Mouse (Mus musculus): ENCODE results near the gene Tmie.
A peak's percentile ranks its signal among the peaks of the same experiment; 100 is the strongest.
"Not testable (repeated sequence)": the region's sequence is repeated elsewhere in the genome, so short reads cannot be mapped to it uniquely, and the experiment has no call there.

The Tmie gene

DNA sequence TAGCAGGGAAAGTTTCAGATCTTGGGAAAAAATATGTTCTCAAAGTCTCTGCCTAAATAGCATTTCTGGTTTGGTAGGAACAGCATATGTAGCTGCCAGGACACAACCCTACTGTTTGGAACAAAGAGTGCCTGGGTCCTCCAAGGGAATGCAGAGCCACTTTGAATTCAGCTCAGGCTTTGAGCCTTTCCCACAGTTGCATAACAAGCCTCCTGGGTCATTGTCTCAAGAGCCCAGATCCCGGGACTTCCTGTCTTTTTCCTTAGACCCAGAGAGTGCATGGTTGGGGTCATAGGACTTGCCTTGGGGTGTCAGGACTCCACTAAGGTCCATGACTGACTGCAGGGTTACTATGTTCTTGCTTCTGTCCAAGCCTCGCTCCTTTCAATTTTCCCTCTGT lies 43.8 kb downstream of the Tmie start:
- peak; percentile 14 to 26 for DNase-seq (ENCODE audit: low spot score in 2 of 2)

DNA sequence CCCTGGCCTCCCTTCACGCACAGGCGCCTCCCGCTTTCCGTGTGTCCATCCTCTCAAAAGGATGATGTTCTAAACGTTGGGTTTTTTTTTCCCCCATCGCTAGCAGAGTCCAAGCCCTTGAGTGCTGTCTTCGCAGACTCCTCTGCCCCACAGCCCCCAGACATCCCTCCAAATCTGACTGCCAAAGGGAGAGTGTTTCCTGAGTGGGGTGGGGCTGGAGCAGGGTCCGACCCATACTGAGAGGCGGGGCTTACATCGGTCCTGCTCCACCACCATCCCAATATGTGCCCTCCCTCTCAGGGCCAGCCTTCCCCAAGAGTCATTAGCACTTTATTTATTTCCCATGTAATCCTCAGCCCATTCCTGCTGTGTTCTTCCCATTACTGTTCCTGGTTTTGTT lies 45.0 kb downstream of the Tmie start:
- no peak for DNase-seq (ENCODE audit: low spot score in 2 of 2)

DNA sequence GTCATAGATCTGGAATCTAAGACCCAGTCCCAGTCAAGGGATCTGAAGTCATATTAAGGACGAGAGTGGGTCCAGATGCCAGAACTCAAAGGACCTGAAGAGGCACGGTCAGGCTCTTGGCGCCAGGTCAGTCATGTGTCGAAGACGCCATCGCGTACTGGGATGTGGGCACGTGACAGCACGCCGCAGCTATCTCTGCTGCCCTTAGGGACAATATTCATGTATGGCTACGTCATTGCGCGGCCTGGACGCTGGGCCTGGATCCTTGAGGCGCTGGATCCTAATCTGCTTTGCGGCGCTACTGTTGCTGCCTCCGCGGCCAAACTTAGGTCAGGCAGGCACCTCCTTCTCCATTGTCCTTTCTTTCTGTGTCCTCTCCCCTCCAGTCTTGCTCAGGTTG lies 45.5 kb downstream of the Tmie start, which contains the start of gene Prss45:
Prss45 (plus strand) TSS at position 178 of the 400 bp plus-strand sequence.
- DNase-seq (ENCODE audit: low spot score in 2 of 2) = no peak

DNA sequence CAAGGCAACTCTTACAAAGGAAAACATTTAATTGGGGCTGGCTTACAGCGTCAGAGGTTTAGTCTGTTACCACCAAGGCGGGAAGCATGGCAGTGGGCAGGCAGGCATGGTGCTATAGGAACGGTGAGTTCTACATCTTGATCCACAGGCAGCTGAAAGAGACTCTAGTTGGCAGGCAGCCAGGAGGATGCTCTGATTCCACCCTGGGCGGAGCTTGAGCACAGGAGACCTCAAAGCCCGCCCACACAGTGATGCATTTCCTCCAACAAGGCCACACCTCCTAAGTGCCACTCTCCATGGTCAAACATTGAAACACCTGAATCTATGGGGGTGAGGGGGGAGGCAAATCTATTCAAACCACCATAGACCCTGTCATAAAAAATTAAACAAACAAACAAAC lies 46.9 kb downstream of the Tmie start:
- DNase-seq (ENCODE audit: low spot score in 2 of 2) = no peak

DNA sequence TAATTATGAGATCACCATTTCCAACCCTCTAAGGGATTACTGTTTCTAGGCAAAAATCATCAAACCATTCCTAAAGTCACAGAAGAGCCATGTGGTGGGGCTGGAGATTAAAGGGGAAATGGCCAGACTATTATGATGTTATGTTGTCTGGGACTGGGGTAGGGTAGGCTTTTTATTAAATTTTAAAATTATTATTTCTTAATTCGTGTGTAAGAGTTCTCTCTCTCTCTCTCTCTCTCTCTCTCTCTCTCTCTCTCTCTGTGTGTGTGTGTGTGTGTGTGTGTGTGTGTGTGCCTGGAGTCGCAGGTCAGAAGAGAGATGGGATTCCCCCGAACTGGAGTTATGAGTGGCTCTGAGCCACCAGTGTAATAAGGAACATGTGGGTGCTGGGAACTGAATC lies 53.5 kb downstream of the Tmie start, which contains the start of gene Prss43:
Prss43 (plus strand) TSS at position 301 of the 400 bp plus-strand sequence.
- DNase-seq (ENCODE audit: low spot score in 2 of 2) = no peak

DNA sequence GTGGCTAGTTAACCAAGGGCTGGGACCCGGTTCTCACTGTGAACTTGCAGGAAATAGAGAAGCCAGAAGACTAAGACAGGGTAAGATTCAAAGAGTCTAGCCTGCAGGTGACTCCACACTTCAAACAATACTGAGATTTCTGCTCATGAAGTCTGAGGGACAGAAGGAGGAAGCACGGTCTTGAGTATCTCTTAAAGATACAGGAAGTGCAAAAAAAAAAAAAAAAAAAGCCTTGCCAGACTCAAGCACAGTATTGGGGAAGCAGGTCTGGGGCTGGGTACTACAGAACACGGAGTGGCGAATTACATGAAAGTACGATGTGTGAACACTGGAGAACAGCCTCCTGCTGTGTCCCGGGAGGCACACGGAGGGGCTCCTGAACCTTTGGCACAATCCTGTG lies 54.1 kb downstream of the Tmie start:
- no peak for DNase-seq (ENCODE audit: low spot score in 2 of 2)

DNA sequence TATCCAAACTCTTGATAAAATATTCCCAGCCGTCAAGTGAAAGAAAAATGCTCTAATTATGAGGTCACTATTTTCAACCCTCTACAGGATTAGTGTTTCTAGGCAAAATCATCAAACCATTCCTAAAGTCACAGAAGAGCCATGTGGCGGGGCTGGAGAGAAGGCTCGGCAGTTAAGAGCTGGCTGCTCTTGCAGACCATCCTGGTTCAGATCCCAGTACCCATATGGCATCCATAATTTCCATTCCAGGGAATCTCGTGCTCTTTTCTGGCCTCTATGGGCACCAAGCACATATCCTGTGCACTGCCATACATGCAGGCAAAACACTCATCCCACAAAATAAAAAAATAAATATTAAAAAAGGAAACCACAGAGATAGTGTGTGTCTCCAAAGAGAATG lies 54.5 kb downstream of the Tmie start:
- DNase-seq (ENCODE audit: low spot score in 2 of 2) = no peak

DNA sequence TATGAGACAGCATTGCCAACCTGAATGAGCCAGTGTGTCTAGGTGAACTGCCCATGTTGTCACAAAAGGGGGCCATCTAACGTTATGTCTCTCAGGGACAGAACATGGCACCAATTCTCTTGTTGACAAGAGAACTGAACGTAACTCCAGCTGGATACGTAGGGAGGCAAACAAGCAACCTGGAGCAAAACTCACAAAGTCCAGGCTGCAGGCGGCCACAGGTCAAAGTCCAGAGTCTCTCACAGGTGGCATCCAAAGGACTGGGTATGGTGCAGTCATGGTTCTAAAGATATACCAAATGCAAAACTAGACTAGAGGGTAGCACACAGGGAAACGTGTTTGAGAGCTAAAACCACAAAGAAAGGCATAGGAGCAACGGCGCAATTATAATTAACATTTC lies 58.5 kb downstream of the Tmie start:
- no peak for DNase-seq (ENCODE audit: low spot score in 2 of 2)

DNA sequence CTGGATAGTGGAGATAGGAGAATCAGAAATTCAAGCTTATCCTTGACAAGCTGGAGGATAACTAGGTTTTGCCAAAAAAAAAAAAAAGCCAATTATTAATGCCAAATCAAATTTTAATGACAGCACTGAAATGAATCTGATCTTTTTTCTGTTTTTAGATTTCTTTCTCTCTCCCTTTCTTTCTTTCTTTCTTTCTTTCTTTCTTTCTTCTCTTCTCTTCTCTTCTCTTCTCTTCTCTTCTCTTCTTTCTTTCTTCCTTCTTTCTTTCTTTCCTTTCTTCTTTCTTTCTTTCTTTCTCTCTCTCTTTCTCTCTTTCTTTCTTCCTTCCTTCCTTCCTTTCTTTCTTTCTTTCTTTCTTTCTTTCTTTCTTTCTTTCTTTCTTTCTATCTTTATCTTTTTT lies 59.4 kb downstream of the Tmie start:
- not testable (repeated sequence) for DNase-seq (ENCODE audit: low spot score in 2 of 2)

Data from right cerebral cortex, postnatal 36 days (tissue).